20 mouse cellular contexts compared by ENCODE assay signal in genomic region chr3:137429516-137429915, GRCm38 (mm10).
DNase-seq lines count a peak whose midpoint lies in the region; ATAC-seq and TF ChIP-seq lines count a peak whose summit lies in the region.
"Had no signal": no experiment of that assay in that cellular context is flagged by ENCODE, and none has a peak within 500 bp of the region (broad histone marks: within the 10 kb centered on the region; RNA-seq: fewer than 3 reads in every experiment).

No protein-coding gene starts in this region.

- peak; percentile 65 for ATAC-seq in frontal cortex, adult (ENCODE audit: low TSS enrichment)
- ATAC-seq: activated CD4-positive, CD25-positive, alpha-beta regulatory T cell, adult 4 months; CD4-positive, CD25-positive, alpha-beta regulatory T cell, adult 4 months; Patski had no signal

- H3K4me3 ChIP-seq in layer of hippocampus, adult 2 months = no peak overlapping the region

- no peak for DNase-seq in frontal cortex, postnatal 25 days (ENCODE audit: low spot score in 2 of 2)
- peak in 1 of 2 experiments; percentile 20 for DNase-seq in layer of hippocampus, adult 2 months (ENCODE audit: low spot score in 2 of 2)
- no peak for DNase-seq in layer of hippocampus, adult 9-11 months
- DNase-seq in brain, adult 2 months (ENCODE audit: low read depth, low spot score) = peak; percentile 59
- DNase-seq in urinary bladder, postnatal 25 days (ENCODE audit: low spot score) = no peak
- DNase-seq: adrenal gland, adult 2 months; adrenal gland, adult 8-10 months; adrenal gland, postnatal 10 days; adrenal gland, postnatal 14 days; adrenal gland, postnatal 25 days; adrenal gland, postnatal 36 days; B cell, adult 2 months; cerebellum, adult 11 months; cerebellum, adult 11-12 months; cerebellum, adult 18-20 months; cerebellum, adult 2 months had no signal

- no peak for TF ChIP-seq CTCF in layer of hippocampus, adult 2 months (conservative IDR thresholded peaks at IDR 0.05)

- peak overlapping the region; percentile 36 for H3K27ac ChIP-seq in layer of hippocampus, adult 2 months
